Mouse (Mus musculus) limb, embryonic 10.5 days (tissue): ENCODE measurements at regions not wholly inside any gene's neighbourhood (a gene's known extent, or its start where the extent isn't known, plus 50 kb on each side); places are given as distances from the start of the nearest gene placed in this dataset.

Experiments
- DNase-seq: peaks from one replicate; pipeline ENCODE4 v3.0.0-alpha.2; 2017; ENCODE audit warnings: low spot score
- H3K27ac ChIP-seq: fragments of 300-500 bp; sonication (generic); 2 replicates; pipeline ENCODE4 v1.5.1; 2016; ENCODE audit warnings: mild to moderate bottlenecking
- H3K27me3 ChIP-seq: fragments of 300-500 bp; sonication (generic); 2 replicates; pipeline ENCODE4 v1.6.1; 2016; ENCODE audit warnings: low read depth, mild to moderate bottlenecking; ENCODE audit not compliant: poor library complexity, severe bottlenecking
- H3K36me3 ChIP-seq: fragments of 300-500 bp; sonication (generic); 2 replicates; pipeline ENCODE4 v1.6.1; 2016; ENCODE audit warnings: mild to moderate bottlenecking, moderate library complexity
- H3K4me1 ChIP-seq: fragments of 300-500 bp; sonication (generic); 2 replicates; pipeline ENCODE4 v1.6.1; 2016
- H3K4me3 ChIP-seq: fragments of 300-500 bp; sonication (generic); 2 replicates; pipeline ENCODE4 v1.5.1; 2016; ENCODE audit warnings: mild to moderate bottlenecking, moderate library complexity
- H3K9me3 ChIP-seq: fragments of 300-500 bp; sonication (generic); replicated peaks from 2 replicates; pipeline ENCODE4 v1.6.1; 2016; ENCODE audit warnings: mild to moderate bottlenecking
- WGBS: fragments of 180-500 bp; shearing (Covaris S2); methylation state at CpG from one replicate; pipeline ENCODE4 v1.1.7; 2016; 5-methylcytosine and 5-hydroxymethylcytosine counted together

DNA sequence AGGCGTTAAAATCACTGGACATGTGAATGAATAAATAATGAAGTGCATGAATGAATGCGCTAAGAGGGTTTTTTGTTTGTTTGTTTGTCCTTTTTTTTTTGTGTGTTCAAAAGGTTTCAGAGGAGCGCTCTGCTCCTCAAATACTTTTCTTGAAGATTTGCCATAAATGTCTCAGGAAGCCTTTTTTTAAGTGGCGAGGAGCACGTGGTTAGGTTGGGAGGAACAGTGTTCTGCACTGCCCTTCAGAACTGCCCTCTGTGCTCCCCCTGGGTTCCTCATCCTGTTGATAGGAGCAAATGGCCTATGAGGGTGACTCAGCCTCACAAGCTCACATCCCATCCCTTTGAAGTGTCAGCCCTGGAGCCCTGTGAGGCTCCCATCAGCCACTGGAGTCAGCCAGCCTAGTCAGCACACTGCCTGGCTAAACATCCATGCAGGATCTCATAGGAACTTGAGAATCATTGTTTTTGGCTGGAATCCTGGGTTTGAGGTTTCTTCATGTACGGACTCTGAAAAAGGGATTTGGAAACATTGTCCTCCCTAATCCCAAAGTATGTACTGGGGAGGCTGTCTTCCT lies 87.9 kb upstream of the Jag1 start:
- 83% methylated on average over 6 of the region's 6 CpGs for WGBS
- Histone ChIP-seq H3K27me3 (0 out of 2 replicates have a peak, but pooled peaks cover 3% of the 10 kb centered on the region), H3K9me3 (no peaks in the 10 kb centered on the region), H3K36me3 (no peaks in the 10 kb centered on the region), H3K27ac (no peak overlapping the region), H3K4me3 (no peak overlapping the region), H3K4me1 (no peaks in the 10 kb centered on the region)
- DNase-seq: no peak

GRCm38 (mm10) chr2:137200101-137200500 lies 83.7 kb upstream of the Jag1 start:
- no peak for DNase-seq
- no peak overlapping the region for H3K27ac ChIP-seq
- H3K9me3 ChIP-seq: no peaks in the 10 kb centered on the region
- no peak overlapping the region for H3K4me3 ChIP-seq
- H3K27me3 ChIP-seq: no peaks in the 10 kb centered on the region
- no peaks in the 10 kb centered on the region for H3K36me3 ChIP-seq
- H3K4me1 ChIP-seq: no peaks in the 10 kb centered on the region
- WGBS: 92% methylated on average over 4 of the region's 4 CpGs

GRCm38 (mm10) chr2:137192183-137192582 lies 75.7 kb upstream of the Jag1 start:
- no peak overlapping the region for H3K27ac ChIP-seq
- no peak overlapping the region for H3K4me3 ChIP-seq
- no peaks in the 10 kb centered on the region for H3K9me3 ChIP-seq
- no peaks in the 10 kb centered on the region for H3K27me3 ChIP-seq
- no peaks in the 10 kb centered on the region for H3K36me3 ChIP-seq
- 83% methylated on average over 7 of the region's 7 CpGs for WGBS
- DNase-seq: no peak
- H3K4me1 ChIP-seq: peaks cover 14% of the 10 kb centered on the region

GRCm38 (mm10) chr2:137169176-137169575 lies 52.7 kb upstream of the Jag1 start:
- 63% methylated on average over 1 of the region's 1 CpGs for WGBS
- no peak overlapping the region for H3K27ac ChIP-seq
- H3K27me3 ChIP-seq: peaks cover 3% of the 10 kb centered on the region; the same call in 1 of the 2 replicates
- H3K4me3 ChIP-seq: no peak overlapping the region
- no peaks in the 10 kb centered on the region for H3K9me3 ChIP-seq
- H3K4me1 ChIP-seq: peaks cover 37% of the 10 kb centered on the region
- no peaks in the 10 kb centered on the region for H3K36me3 ChIP-seq
- DNase-seq: no peak

DNA sequence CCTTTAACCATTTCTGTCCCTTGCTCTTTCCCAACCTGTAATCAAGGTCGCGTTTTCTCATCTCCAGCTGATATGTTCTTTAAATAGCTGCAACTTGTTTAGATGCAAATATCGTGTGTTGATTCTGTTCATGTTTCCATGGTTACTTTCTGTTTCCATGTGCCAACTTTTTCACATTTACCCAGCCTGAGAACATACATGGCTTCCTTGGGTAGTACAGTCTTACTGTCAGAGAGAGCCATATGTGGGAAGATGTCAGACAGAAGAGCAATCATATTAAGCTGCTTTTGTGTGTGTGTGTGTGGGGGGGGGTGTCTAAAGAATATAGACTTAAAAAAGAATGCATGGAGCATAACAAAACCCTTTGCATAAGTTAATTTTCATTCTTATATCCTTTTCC lies 52.2 kb upstream of the Jag1 start:
- Histone ChIP-seq H3K27me3 (peaks cover 3% of the 10 kb centered on the region; the same call in 1 of the 2 replicates), H3K9me3 (no peaks in the 10 kb centered on the region), H3K4me3 (no peak overlapping the region), H3K4me1 (peaks cover 39% of the 10 kb centered on the region), H3K27ac (no peak overlapping the region), H3K36me3 (no peaks in the 10 kb centered on the region)
- 83% methylated on average over 3 of the region's 3 CpGs for WGBS
- DNase-seq: no peak
